Mouse (Mus musculus) embryonic fibroblast, embryonic 13.5 days (primary cell): ENCODE data around the gene Aqr. TPM values are rescaled to one million over a fixed set of nuclear protein-coding genes. Genes with fewer than 3 reads are reported as not detected.

Experiments used
- H3K27ac ChIP-seq: 2 replicates; pipeline ENCODE4 v1.5.1; 2012; ENCODE audit warnings: low read length, control low read depth, inconsistent platforms; ENCODE audit not compliant: insufficient read depth
- H3K4me1 ChIP-seq: 2 replicates; pipeline ENCODE4 v1.6.1; 2011; ENCODE audit warnings: low read length; ENCODE audit not compliant: control insufficient read depth, insufficient read depth
- H3K4me3 ChIP-seq: 2 replicates; pipeline ENCODE4 v1.5.1; 2011; ENCODE audit warnings: mild to moderate bottlenecking, control low read depth, low read length; ENCODE audit not compliant: insufficient read depth
- CTCF ChIP-seq: IDR thresholded peaks from 2 replicates; pipeline ENCODE4 v1.5.1; 2011; ENCODE audit warnings: mild to moderate bottlenecking, control low read depth, low read length, moderate library complexity, borderline replicate concordance; ENCODE audit not compliant: insufficient read depth
- POLR2A ChIP-seq: IDR thresholded peaks from 2 replicates; pipeline ENCODE4 v1.6.1; 2011; ENCODE audit warnings: low read depth, mild to moderate bottlenecking, control low read depth, low read length, moderate library complexity
- polyA plus RNA-seq: library from polyadenylated mRNA; stranded (reverse); fragments of >200 nt; gene quantifications from 2 replicates; pipeline ENCODE4 v1.2.4, GENCODE M21; 2011; ENCODE audit warnings: low read depth; ENCODE audit not compliant: missing spikeins, insufficient read length

The Aqr gene
- polyA plus RNA-seq, 1 experiment: 41.1 TPM

DNA sequence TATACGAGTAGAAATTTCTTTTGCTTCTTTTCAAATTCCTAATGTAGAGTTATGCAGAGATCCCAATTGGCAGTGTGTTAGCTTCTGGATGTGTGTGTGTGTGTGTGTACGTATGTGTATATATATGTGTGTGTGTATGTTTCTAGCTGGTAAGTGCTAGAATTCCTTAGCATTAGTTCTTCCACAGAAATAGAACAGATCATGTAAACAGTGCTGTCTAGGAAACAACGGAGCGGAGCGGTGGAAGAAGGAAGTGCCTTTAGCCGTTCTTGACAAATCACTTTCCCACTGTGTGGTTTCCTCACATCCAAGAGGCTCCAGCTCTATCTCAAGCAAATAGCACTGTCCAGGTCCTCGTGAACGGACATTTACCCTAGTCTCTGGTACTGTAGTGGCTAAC, 80.4 kb downstream of the Aqr start:
- Histone ChIP-seq H3K27ac (no peak overlapping the region), H3K4me1 (no peaks in the 10 kb centered on the region), H3K4me3 (no peak overlapping the region)
- TF ChIP-seq CTCF (no peak), POLR2A (no peak)

DNA sequence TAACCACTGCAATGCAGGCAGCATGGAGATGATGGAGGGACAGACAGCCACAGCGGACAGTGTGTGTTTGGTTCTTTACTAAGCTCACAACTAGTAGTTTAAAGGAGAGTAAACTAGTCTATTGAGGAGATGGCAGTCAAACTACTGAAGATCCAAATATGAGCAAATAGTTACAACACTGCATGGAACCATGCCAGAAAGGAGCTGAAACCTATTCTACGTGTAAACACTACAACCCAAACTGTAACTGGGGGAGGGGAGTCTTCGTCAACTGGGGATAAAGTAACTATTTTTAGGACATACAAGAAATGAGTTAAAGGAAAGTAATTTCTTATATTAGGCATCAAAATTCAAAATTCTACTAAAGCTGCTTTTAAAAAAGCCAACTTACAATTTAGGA, 84.4 kb downstream of the Aqr start:
- Histone ChIP-seq H3K27ac (no peak overlapping the region), H3K4me3 (no peak overlapping the region), H3K4me1 (no peaks in the 10 kb centered on the region)
- TF ChIP-seq POLR2A: no peak
- TF ChIP-seq CTCF: no peak

- H3K4me3 ChIP-seq: no peak overlapping the region
- TF ChIP-seq POLR2A: no peak
- TF ChIP-seq CTCF: no peak
- no peak overlapping the region for H3K27ac ChIP-seq
- peaks cover 2% of the 10 kb centered on the region; the same call in 1 of the 2 replicates for H3K4me1 ChIP-seq
These were observed 86.0 kb downstream of the Aqr start for GRCm38 (mm10) chr2:114100834-114101233.

DNA sequence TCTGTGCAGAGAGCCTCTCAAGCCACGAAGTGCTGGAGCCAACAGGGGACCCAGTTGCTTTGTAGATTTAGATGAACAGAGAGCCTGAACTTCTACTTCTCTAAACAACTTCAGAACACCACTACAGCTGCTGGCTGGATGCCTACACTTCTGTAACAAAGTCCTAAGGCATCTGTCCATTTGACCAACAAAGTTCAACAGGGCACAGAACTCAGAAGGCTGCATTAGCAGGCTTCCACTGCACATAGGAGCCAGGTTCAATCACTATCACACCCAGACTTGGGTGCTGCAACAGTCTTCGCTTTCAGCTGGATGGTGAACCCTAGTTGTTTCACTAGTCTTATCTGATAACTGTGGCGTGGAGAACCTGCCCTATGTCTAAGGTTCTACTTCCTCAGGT, 87.0 kb downstream of the Aqr start:
- Histone ChIP-seq H3K4me3 (no peak overlapping the region), H3K27ac (no peak overlapping the region), H3K4me1 (peaks cover 5% of the 10 kb centered on the region; the same call in 1 of the 2 replicates)
- no peak for TF ChIP-seq CTCF
- TF ChIP-seq POLR2A: no peak

DNA sequence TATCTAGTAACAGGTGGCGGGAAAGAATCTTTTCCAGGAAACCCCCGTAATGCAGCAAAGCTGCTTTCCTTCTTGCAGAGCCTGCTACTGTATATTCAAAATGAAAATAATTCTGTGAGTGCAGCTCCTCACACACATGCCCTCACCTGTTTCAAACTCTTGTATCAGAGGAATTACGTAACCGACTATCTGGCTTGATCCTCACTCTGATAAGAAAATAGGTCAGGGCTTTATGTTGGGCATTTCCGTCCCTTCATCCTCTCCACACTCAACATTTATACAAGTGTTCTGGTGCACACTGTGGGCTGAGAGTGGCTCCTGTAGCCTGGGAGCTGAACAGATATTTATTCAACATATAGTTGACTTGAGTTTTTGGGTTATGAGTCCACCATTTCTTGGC, 87.7 kb downstream of the Aqr start:
- Histone ChIP-seq H3K4me3 (no peak overlapping the region), H3K27ac (no peak overlapping the region)
- no peak for TF ChIP-seq CTCF
- no peak for TF ChIP-seq POLR2A

DNA sequence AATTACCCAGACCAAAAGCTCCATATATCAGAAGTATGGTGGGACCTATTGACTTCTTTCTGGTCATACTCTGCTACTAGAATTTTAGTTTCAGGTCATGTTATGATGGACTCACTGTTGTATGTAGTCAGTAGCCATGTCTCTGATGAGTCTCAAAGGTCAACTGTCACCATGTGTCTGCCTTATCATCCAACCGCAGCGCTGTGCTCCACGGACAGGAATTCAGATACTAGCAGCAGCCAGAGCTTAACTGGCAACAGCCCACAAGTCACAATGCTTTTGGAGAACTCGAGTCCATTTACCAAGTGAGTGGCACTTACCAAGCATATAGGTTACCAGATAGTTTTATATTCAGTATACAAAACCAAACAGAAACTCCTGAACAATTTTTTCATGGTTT, 89.2 kb downstream of the Aqr start:
- TF ChIP-seq CTCF (no peak), POLR2A (no peak)
- Histone ChIP-seq H3K27ac (no peak overlapping the region), H3K4me3 (no peak overlapping the region), H3K4me1 (peaks cover 5% of the 10 kb centered on the region; the same call in 1 of the 2 replicates)

More for the DNA sequence above, 87.7 kb downstream of the Aqr start:
- peaks cover 5% of the 10 kb centered on the region; the same call in 1 of the 2 replicates for H3K4me1 ChIP-seq

DNA sequence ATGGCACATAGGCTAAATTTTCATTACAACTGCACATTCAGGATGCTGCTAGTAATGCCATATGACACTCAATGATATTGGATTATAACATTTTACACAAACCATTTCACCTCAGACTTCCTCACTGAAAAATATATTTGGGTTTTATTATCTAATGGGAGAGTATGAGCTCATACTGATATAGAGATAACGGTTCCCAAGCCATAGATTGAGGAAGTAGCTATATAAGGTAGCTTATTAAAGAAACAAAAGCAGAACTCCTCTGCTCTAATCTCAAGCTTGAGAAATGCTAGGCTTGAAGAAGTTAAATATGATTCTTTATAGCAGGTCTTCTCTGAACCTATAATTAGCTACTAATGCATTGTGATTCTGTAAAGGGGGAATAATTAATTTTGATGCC, 90.3 kb downstream of the Aqr start:
- Histone ChIP-seq H3K4me3 (no peak overlapping the region), H3K4me1 (peaks cover 5% of the 10 kb centered on the region; the same call in 1 of the 2 replicates), H3K27ac (no peak overlapping the region)
- TF ChIP-seq POLR2A (no peak), CTCF (no peak)

- Histone ChIP-seq H3K27ac (peak overlapping the region; percentile 6; the same call in 1 of the 2 replicates), H3K4me1 (peaks cover 5% of the 10 kb centered on the region; the same call in 1 of the 2 replicates)
- no peak for TF ChIP-seq CTCF
- no peak for TF ChIP-seq POLR2A
These were observed 91.5 kb downstream of the Aqr start for GRCm38 (mm10) chr2:114095348-114095747.

GRCm38 (mm10) chr2:114094696-114095095, 92.1 kb downstream of the Aqr start:
- Histone ChIP-seq H3K27ac (peak overlapping the region; percentile 6; the same call in 1 of the 2 replicates), H3K4me3 (no peak overlapping the region), H3K4me1 (peaks cover 5% of the 10 kb centered on the region; the same call in 1 of the 2 replicates)
- TF ChIP-seq CTCF (peak; percentile 21; the same call in 1 of the 2 replicates), POLR2A (no peak)

More at GRCm38 (mm10) chr2:114095348-114095747, 91.5 kb downstream of the Aqr start:
- no peak overlapping the region for H3K4me3 ChIP-seq

- Histone ChIP-seq H3K4me1 (peaks cover 5% of the 10 kb centered on the region; the same call in 1 of the 2 replicates), H3K27ac (no peak overlapping the region), H3K4me3 (no peak overlapping the region)
- TF ChIP-seq POLR2A: no peak
- no peak for TF ChIP-seq CTCF
These were observed 93.2 kb downstream of the Aqr start for GRCm38 (mm10) chr2:114093577-114093976.
